Mouse (Mus musculus) erythroblast, embryonic 14.5 days (primary cell): Measurements from ENCODE around the gene Mospd3. TPM values are rescaled to one million over a fixed set of nuclear protein-coding genes. Genes with fewer than 3 reads are reported as not detected.

Source experiments
- H3K27me3 ChIP-seq: 2 replicates; pipeline ENCODE4 v1.6.1; 2012; ENCODE audit warnings: inconsistent platforms; ENCODE audit not compliant: control insufficient read depth
- H3K36me3 ChIP-seq: 2 replicates; pipeline ENCODE4 v1.6.1; 2012; ENCODE audit warnings: mild to moderate bottlenecking, inconsistent platforms; ENCODE audit not compliant: control insufficient read depth
- H3K4me1 ChIP-seq: 2 replicates; pipeline ENCODE4 v1.6.1; 2012; ENCODE audit warnings: inconsistent platforms; ENCODE audit not compliant: control insufficient read depth
- H3K4me3 ChIP-seq: replicated peaks from 2 replicates; pipeline ENCODE3; 2012; ENCODE audit warnings: moderate library complexity, mild to moderate bottlenecking, inconsistent platforms
- H3K9me3 ChIP-seq: 2 replicates; pipeline ENCODE4 v1.6.1; 2012; ENCODE audit warnings: low read length, inconsistent platforms, mixed read lengths; ENCODE audit not compliant: control insufficient read depth
- GATA1 ChIP-seq: IDR thresholded peaks from 2 replicates; pipeline ENCODE4 v1.6.1; 2012; ENCODE audit warnings: low read length, inconsistent platforms, mixed read lengths
- TAL1 ChIP-seq: IDR thresholded peaks from 3 replicates; pipeline ENCODE4 v1.6.1; 2012; ENCODE audit warnings: low read length, inconsistent platforms, mixed read lengths
- polyA plus RNA-seq: library from polyadenylated mRNA; stranded (reverse); fragments of >175 nt; gene quantifications from 2 replicates; pipeline ENCODE4 v1.2.3, GENCODE M21; 2012

The Mospd3 gene
- polyA plus RNA-seq, 1 experiment: 109 TPM

GRCm38 (mm10) chr5:137569665-137570064 lies 31.2 kb downstream of the Mospd3 start, which contains the start of gene Tfr2:
Tfr2 (plus strand) TSS chr5:137569840.
- H3K4me1 ChIP-seq: peaks cover 70% of the 10 kb centered on the region

GRCm38 (mm10) chr5:137569031-137569430 lies 31.8 kb downstream of the Mospd3 start:
- peaks cover 27% of the 10 kb centered on the region for H3K36me3 ChIP-seq
- no peaks in the 10 kb centered on the region; the same call in 1 of the 2 replicates for H3K9me3 ChIP-seq
- H3K4me3 ChIP-seq: peak overlapping the region; percentile 91
- H3K27me3 ChIP-seq: no peaks in the 10 kb centered on the region
- TF ChIP-seq TAL1 (no peak), GATA1 (no peak)
- H3K4me1 ChIP-seq: peaks cover 63% of the 10 kb centered on the region

More at GRCm38 (mm10) chr5:137569665-137570064, 31.2 kb downstream of the Mospd3 start, which contains the start of gene Tfr2:
- Histone ChIP-seq H3K27me3 (no peaks in the 10 kb centered on the region; the same call in 1 of the 2 replicates), H3K9me3 (no peaks in the 10 kb centered on the region; the same call in 1 of the 2 replicates), H3K36me3 (peaks cover 33% of the 10 kb centered on the region), H3K4me3 (peak within 1 kb of the TSS; percentile 91)
- TF ChIP-seq GATA1: no peak
- TF ChIP-seq TAL1: no peak

DNA sequence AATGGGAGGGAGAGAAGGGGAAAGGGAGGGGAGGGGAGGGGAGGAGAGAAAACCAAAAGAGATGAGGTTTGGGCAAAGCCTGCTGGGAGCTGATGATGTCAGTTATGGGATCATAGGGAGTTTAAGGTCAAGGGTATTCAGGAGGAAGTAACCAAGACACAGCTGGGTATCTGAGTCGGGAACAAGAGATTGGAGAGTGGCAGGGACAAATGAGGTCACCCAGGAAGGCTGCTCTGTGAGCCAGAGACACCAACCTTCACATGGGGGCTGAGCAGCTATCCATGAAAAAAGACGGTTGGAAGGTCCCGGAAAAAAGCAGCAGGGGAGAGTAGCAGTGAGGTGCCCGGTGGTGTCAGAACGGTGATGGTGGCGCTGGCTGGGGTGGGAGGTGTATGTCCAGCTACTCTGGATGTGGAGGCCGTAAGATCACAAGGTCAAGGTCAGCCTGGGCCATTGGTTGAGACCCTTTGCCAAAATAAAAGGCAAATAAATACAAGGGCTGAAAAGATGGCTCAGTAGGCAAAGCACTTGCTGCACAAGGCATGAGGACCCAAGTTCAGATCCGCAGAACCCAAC lies 32.5 kb downstream of the Mospd3 start:
- H3K9me3 ChIP-seq: no peaks in the 10 kb centered on the region; the same call in 1 of the 2 replicates
- peaks cover 59% of the 10 kb centered on the region for H3K4me1 ChIP-seq
- H3K36me3 ChIP-seq: peaks cover 20% of the 10 kb centered on the region
- no peak overlapping the region for H3K4me3 ChIP-seq
- no peaks in the 10 kb centered on the region for H3K27me3 ChIP-seq
- TF ChIP-seq GATA1 (no peak), TAL1 (no peak)

DNA sequence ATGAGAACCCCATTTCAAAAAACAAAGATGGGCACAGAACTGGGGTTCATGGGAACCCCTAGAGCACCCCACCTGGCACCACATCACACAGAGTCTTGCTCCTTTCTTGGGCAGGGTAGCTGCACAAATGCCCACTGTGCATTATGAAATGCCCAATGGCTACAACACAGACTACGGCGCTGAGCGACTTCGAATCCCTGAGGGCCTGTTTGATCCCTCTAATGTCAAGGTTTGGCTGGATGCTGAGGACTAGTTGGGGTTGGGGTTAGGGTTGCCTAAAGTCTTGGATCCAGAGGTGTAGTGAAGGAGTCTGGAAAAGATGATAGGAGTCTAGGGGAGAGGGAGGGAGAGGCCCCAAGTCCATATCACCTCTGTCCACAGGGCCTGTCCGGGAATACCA lies 34.4 kb downstream of the Mospd3 start:
- H3K36me3 ChIP-seq: peaks cover 4% of the 10 kb centered on the region
- H3K4me1 ChIP-seq: peaks cover 42% of the 10 kb centered on the region
- H3K27me3 ChIP-seq: peaks cover 8% of the 10 kb centered on the region
- no peak overlapping the region for H3K4me3 ChIP-seq
- TF ChIP-seq GATA1: no peak
- TF ChIP-seq TAL1: no peak
- no peaks in the 10 kb centered on the region; the same call in 1 of the 2 replicates for H3K9me3 ChIP-seq

- no peaks in the 10 kb centered on the region for H3K36me3 ChIP-seq
- no peak overlapping the region for H3K4me3 ChIP-seq
- TF ChIP-seq TAL1 (no peak), GATA1 (no peak)
- H3K9me3 ChIP-seq: no peaks in the 10 kb centered on the region; the same call in 1 of the 2 replicates
- H3K4me1 ChIP-seq: peaks cover 35% of the 10 kb centered on the region
- peaks cover 13% of the 10 kb centered on the region for H3K27me3 ChIP-seq
Observed at GRCm38 (mm10) chr5:137565744-137566143, 35.1 kb downstream of the Mospd3 start.

- Histone ChIP-seq H3K27me3 (peaks cover 39% of the 10 kb centered on the region), H3K9me3 (no peaks in the 10 kb centered on the region), H3K36me3 (no peaks in the 10 kb centered on the region), H3K4me3 (no peak overlapping the region), H3K4me1 (peaks cover 7% of the 10 kb centered on the region)
- TF ChIP-seq TAL1 (no peak), GATA1 (no peak)
Observed at GRCm38 (mm10) chr5:137562965-137563364, 37.9 kb downstream of the Mospd3 start.

DNA sequence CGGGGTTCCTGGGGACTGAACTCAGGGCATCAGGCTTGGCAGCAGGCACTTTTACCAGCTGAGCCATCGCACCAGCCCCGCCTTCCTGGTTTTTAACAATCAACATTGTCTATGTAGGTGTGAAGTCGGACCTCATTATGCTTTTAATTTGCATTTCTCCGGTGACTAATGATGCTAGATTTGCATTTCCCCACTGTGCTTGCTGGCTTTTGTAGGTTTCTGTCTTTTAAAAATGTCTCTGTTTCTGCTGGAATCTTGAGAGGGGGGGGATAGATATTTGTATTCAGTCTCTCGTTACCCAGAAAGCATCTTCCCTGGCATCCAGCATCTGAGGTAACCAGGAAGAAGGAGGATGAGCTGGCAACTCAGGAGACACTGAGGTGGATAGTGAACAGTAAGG lies 39.3 kb downstream of the Mospd3 start:
- no peak for TF ChIP-seq GATA1
- no peak for TF ChIP-seq TAL1
- peaks cover 42% of the 10 kb centered on the region for H3K27me3 ChIP-seq
- no peaks in the 10 kb centered on the region for H3K4me1 ChIP-seq
- no peak overlapping the region for H3K4me3 ChIP-seq
- H3K36me3 ChIP-seq: no peaks in the 10 kb centered on the region
- no peaks in the 10 kb centered on the region for H3K9me3 ChIP-seq

DNA sequence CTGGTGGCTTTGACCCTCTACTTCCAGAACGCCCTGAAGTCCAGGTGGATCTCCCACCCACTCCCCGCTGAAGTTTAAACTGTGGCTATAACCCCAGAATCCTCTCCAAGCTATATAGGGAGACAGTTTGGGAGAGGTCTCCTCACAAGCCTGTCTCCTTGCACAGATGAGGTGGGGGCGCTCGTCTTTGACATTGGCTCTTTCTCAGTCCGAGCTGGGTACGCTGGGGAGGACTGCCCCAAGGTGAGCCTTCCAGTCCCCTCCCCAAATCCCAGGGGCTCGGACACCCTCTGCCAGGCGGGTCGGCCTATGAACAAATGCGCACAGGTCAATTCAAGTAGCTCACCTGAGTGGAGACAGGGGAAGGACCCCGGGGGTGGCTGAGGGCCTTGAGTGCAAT lies 47.0 kb downstream of the Mospd3 start:
- TF ChIP-seq GATA1 (no peak), TAL1 (no peak)
- Histone ChIP-seq H3K9me3 (peaks cover 7% of the 10 kb centered on the region), H3K4me1 (peaks cover 6% of the 10 kb centered on the region), H3K27me3 (peaks cover 66% of the 10 kb centered on the region), H3K36me3 (no peaks in the 10 kb centered on the region), H3K4me3 (no peak overlapping the region)

- peaks cover 63% of the 10 kb centered on the region for H3K27me3 ChIP-seq
- H3K36me3 ChIP-seq: no peaks in the 10 kb centered on the region
- peaks cover 7% of the 10 kb centered on the region for H3K9me3 ChIP-seq
- TF ChIP-seq GATA1 (no peak), TAL1 (no peak)
- H3K4me3 ChIP-seq: no peak within 1 kb of the TSS
- peaks cover 6% of the 10 kb centered on the region for H3K4me1 ChIP-seq
Observed at GRCm38 (mm10) chr5:137553411-137553837, 47.4 kb downstream of the Mospd3 start, which contains the start of gene Actl6b. Actl6b (plus strand) TSS chr5:137553517.

- Histone ChIP-seq H3K27me3 (peaks cover 58% of the 10 kb centered on the region), H3K4me3 (no peak overlapping the region), H3K4me1 (peaks cover 6% of the 10 kb centered on the region), H3K36me3 (no peaks in the 10 kb centered on the region), H3K9me3 (peaks cover 7% of the 10 kb centered on the region)
- TF ChIP-seq TAL1 (no peak), GATA1 (no peak)
Observed at GRCm38 (mm10) chr5:137553000-137553399, 47.9 kb downstream of the Mospd3 start.
